Mouse (Mus musculus) limb, embryonic 12.5 days (tissue): ENCODE results near the gene Sipa1l1. TPM values are rescaled to one million over a fixed set of nuclear protein-coding genes. Genes with fewer than 3 reads are reported as not detected.

Source experiments
- ATAC-seq: fragments of 200-750 bp; cut with Nextera tagmentation; 2 replicates; pipeline ENCODE4 v1.8.0; 2017; ENCODE audit warnings: low read depth, moderate TSS enrichment; ENCODE audit not compliant: insufficient number of reproducible peaks, insufficient read depth, low FRiP score, low TSS enrichment
- H3K27ac ChIP-seq: fragments of 300-500 bp; sonication (generic); 2 replicates; pipeline ENCODE4 v1.5.1; 2016; ENCODE audit warnings: mild to moderate bottlenecking, moderate library complexity
- H3K27me3 ChIP-seq: fragments of 300-500 bp; sonication (generic); 2 replicates; pipeline ENCODE4 v1.6.1; 2016; ENCODE audit warnings: mild to moderate bottlenecking, moderate library complexity
- H3K36me3 ChIP-seq: fragments of 300-500 bp; sonication (generic); 2 replicates; pipeline ENCODE4 v1.6.1; 2016; ENCODE audit warnings: mild to moderate bottlenecking, moderate library complexity
- H3K4me1 ChIP-seq: fragments of 300-500 bp; sonication (generic); replicated peaks from 2 replicates; pipeline ENCODE4 v1.6.1; 2016
- H3K4me2 ChIP-seq: fragments of 300-500 bp; sonication (generic); 2 replicates; pipeline ENCODE4 v1.6.1; 2016; ENCODE audit warnings: mild to moderate bottlenecking, moderate library complexity
- H3K4me3 ChIP-seq: fragments of 300-500 bp; sonication (generic); replicated peaks from 2 replicates; pipeline ENCODE4 v1.5.1; 2016; ENCODE audit warnings: mild to moderate bottlenecking
- H3K9ac ChIP-seq: fragments of 300-500 bp; sonication (generic); replicated peaks from 2 replicates; pipeline ENCODE4 v1.6.1; 2016; ENCODE audit warnings: mild to moderate bottlenecking, moderate library complexity
- H3K9me3 ChIP-seq: fragments of 300-500 bp; sonication (generic); 2 replicates; pipeline ENCODE4 v1.6.1; 2016; ENCODE audit warnings: mild to moderate bottlenecking, moderate library complexity
- WGBS: fragments of 180-500 bp; shearing (Covaris S2); methylation state at CpG from one replicate; pipeline ENCODE4 v1.1.7; 2016; 5-methylcytosine and 5-hydroxymethylcytosine counted together
- polyA plus RNA-seq: library from polyadenylated mRNA; unstranded; fragments of >200 nt; fragmentation: Nextera tagmentation; extraction: Ambion mirVana; gene quantifications from 2 replicates; pipeline ENCODE4 v1.2.1, GENCODE M21; 2016

The Sipa1l1 gene
- polyA plus RNA-seq, 1 experiment from 2014 or later: 33.1 TPM

DNA sequence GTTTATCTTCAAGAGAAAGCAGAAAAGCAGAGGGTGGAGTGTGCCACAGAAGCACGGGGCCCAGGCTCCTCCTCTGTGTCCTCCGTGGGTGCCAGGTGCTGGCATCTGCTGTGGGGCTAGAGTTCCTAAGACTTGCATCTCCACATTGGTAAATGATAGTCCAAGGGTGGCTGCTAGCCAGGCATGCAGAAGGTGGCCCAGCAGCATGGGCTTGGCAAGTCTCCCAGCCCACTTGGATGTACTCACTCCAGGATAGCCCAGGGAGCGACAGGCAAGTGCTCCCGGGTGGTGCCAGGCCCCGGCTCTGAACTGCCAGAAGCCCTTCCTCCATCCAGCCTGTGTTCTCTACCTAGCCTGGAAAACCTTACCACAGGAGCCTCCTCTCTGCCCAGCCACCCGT is 239.4 kb downstream of the Sipa1l1 start:
- Histone ChIP-seq H3K4me2 (no peak overlapping the region), H3K4me3 (no peak overlapping the region), H3K36me3 (peaks cover 12% of the 10 kb centered on the region; the same call in 1 of the 2 replicates), H3K4me1 (no peaks in the 10 kb centered on the region), H3K27me3 (no peaks in the 10 kb centered on the region), H3K27ac (no peak overlapping the region), H3K9me3 (0 out of 2 replicates have a peak, but pooled peaks cover 3% of the 10 kb centered on the region), H3K9ac (no peak overlapping the region)
- WGBS: 88% methylated on average over 6 of the region's 6 CpGs
- ATAC-seq: no peak

DNA sequence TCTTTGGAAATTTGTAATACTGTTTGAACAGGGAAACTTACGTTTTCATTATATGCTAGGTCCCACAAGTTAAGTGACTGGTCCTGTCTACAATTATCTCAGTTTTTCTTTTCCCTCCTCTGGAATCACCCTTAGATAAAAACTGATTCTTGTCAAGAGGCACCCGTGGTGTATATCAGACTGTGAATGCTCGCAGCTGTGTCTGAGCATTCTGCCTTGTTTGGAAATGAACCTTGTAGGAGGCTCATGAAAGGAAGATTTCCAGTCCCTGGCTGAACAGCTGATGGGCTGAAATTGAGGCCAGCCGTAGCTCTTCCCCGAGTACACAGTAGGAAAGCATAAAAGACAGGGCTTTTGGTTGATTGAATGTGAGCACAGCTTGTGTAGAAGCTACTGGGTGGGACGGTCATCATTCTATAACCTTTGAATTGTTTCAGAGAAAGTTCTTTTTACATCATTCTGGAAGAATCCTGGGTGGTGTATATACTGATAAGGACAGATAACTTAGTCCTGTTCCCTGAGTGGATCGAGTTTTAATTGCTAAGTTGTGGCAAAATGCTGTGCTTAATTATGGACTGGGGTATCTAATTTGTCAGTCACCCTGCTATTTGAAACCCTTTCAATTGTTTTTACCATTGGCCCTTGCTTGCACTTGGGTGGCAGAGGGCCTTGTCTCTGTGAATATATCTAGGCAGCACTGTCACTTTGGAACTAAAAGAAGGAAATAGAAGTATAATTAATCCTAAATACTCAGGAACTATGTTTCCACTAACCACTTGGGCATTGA is 240.8 kb downstream of the Sipa1l1 start:
- H3K27me3 ChIP-seq: no peaks in the 10 kb centered on the region
- no peak for ATAC-seq
- H3K4me2 ChIP-seq: no peak overlapping the region
- H3K27ac ChIP-seq: no peak overlapping the region
- H3K4me1 ChIP-seq: no peaks in the 10 kb centered on the region
- H3K9ac ChIP-seq: no peak overlapping the region
- 80% methylated on average over 7 of the region's 7 CpGs for WGBS
- no peak overlapping the region for H3K4me3 ChIP-seq
- H3K9me3 ChIP-seq: 0 out of 2 replicates have a peak, but pooled peaks cover 3% of the 10 kb centered on the region
- H3K36me3 ChIP-seq: peaks cover 8% of the 10 kb centered on the region; the same call in 1 of the 2 replicates

DNA sequence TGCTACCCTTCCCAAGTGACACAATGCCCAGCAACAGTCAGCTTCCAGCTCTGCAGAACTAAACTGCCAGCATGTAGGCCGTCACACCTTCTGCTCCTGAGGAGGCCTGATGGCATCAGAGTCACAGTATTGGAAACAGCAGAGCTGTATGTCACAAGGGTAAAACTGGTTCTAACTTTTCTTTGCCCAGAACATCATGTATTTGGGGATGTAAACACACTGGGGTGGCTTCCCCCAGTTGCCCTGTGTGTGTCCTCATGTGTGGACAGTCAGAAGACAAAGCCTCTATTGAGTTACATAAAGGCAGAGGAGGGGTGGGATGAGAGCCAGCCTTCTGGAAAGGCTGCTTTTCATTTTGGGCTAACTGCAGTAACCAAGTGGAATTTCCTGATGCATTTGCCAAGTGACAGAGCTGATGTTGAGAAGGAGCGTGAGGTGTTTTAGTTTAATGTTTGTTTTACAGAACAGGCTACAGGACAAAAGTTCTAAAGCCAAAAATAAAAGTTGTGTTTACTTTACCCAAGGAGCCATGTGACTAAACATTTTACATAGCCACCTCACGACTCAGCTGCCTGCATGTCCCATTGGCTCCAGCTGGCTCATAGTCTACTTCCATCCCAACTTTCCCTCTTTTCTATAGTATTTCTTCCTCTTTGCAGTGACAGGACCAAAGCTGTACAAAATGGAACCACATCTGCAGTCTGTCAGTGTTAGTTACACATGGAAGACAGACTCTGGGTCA is 243.3 kb downstream of the Sipa1l1 start:
- Histone ChIP-seq H3K27me3 (no peaks in the 10 kb centered on the region), H3K36me3 (peaks cover 18% of the 10 kb centered on the region), H3K9me3 (0 out of 2 replicates have a peak, but pooled peaks cover 3% of the 10 kb centered on the region), H3K27ac (peak overlapping the region; percentile 35; the same call in 1 of the 2 replicates), H3K4me2 (no peak overlapping the region), H3K4me1 (no peaks in the 10 kb centered on the region), H3K4me3 (no peak overlapping the region), H3K9ac (no peak overlapping the region)
- WGBS: 70% methylated on average over 3 of the region's 3 CpGs
- no peak for ATAC-seq

DNA sequence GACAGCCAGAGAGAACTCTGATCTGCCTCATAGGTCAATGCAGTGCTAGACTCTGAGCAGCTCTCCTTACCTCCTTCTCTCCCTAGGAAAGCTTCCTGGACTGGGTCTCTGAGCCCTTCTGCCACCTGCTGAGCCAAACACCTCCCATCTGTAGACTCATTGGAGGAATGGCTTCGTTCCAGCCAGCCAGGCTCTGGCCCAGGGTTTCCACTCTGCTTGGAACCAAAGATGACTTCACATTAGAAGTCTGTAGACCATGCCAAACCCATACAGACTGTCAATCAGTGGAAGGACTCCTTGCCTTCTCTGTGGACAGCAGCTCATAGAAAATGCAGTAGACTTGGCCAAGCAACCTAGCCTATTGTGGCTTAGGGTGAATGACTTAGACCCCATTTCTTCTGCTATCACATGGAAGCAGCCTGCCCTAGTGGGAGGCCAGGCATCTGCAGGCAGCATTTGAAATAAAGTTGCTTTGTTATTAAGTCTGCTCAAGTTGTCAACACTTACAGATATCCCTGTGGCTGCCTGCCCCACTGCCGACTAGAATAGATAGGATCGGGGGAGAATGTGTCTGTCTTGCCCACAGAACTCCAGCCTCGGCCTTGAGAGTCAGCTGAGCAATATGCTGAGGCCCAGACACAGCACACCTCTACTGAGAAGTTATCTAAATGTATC is 246.7 kb downstream of the Sipa1l1 start:
- Histone ChIP-seq H3K9ac (no peak overlapping the region), H3K9me3 (0 out of 2 replicates have a peak, but pooled peaks cover 3% of the 10 kb centered on the region), H3K4me1 (no peaks in the 10 kb centered on the region), H3K4me3 (no peak overlapping the region), H3K4me2 (no peak overlapping the region), H3K27ac (no peak overlapping the region), H3K27me3 (no peaks in the 10 kb centered on the region), H3K36me3 (peaks cover 34% of the 10 kb centered on the region)
- no peak for ATAC-seq
- WGBS: 79% methylated on average over 4 of the region's 4 CpGs

DNA sequence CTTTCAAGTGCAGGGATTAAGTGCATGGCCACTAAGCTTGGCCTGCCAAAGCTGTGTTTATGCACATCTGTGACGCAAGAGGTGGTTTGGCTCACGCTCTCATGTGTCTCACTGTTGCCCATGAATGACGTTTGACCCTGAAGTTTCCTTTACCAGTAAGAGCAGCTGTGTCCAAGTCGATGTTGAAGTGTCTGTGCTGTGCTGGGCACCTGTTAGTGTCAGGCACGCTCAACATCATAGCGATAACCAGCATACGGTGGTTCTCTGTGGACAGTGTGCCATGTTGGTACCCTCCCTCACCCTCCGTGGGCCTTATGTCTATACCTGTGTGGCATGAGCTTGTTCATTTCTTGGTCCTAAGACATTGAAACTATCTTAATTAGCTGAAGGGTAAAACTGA is 249.9 kb downstream of the Sipa1l1 start:
- Histone ChIP-seq H3K4me1 (no peaks in the 10 kb centered on the region), H3K27me3 (no peaks in the 10 kb centered on the region), H3K27ac (no peak overlapping the region), H3K9me3 (no peaks in the 10 kb centered on the region), H3K4me2 (no peak overlapping the region), H3K4me3 (no peak overlapping the region), H3K36me3 (peaks cover 56% of the 10 kb centered on the region), H3K9ac (no peak overlapping the region)
- 91% methylated on average over 8 of the region's 8 CpGs for WGBS
- ATAC-seq: no peak

DNA sequence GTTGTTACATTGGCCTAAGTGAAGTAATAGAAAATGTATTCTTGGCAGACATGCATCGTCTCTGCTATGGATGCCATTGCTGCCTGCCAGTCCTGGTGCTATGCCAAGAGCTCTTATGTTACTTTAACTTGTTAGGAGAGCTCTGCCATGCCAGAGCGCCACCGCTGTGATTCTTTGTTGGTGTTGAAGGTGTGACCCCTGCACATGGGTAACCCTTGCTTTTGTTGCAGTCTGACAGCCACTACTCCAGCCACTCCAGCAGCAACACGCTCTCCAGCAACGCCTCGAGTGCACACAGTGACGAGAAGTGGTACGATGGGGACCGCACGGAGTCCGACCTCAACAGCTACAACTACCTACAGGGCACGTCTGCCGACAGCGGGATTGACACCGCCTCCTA is 255.7 kb downstream of the Sipa1l1 start:
- no peaks in the 10 kb centered on the region for H3K9me3 ChIP-seq
- H3K27me3 ChIP-seq: no peaks in the 10 kb centered on the region
- H3K9ac ChIP-seq: no peak overlapping the region
- peaks cover 72% of the 10 kb centered on the region for H3K36me3 ChIP-seq
- no peak overlapping the region for H3K27ac ChIP-seq
- ATAC-seq: no peak
- no peak overlapping the region for H3K4me2 ChIP-seq
- WGBS: 94% methylated on average over 15 of the region's 15 CpGs
- H3K4me3 ChIP-seq: no peak overlapping the region
- no peaks in the 10 kb centered on the region; the same call in 1 of the 2 replicates for H3K4me1 ChIP-seq

DNA sequence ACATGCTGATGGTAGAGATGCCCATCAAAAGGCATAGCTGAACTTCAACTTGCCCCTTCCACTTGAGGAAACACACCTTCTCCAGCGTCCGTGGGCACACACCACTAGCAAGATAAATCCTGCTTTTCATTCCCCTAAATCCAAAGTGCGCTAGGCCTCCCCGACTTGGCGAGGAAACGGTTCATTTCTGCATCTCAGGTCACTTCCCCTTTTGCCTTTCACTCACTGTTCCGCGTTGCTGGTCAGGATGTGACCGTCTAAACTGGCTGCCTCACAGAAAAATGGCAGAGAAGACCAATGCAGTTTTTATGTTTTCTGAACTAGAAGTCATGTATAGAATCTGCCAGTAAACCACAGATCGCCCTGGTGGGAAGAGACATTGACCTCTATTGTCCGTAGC is 256.7 kb downstream of the Sipa1l1 start:
- H3K27ac ChIP-seq: no peak overlapping the region
- H3K27me3 ChIP-seq: no peaks in the 10 kb centered on the region
- no peak for ATAC-seq
- WGBS: 88% methylated on average over 11 of the region's 11 CpGs
- H3K36me3 ChIP-seq: peaks cover 72% of the 10 kb centered on the region
- H3K4me1 ChIP-seq: no peaks in the 10 kb centered on the region; the same call in 1 of the 2 replicates
- H3K4me3 ChIP-seq: no peak overlapping the region
- no peak overlapping the region for H3K9ac ChIP-seq
- H3K4me2 ChIP-seq: no peak overlapping the region
- no peaks in the 10 kb centered on the region for H3K9me3 ChIP-seq

DNA sequence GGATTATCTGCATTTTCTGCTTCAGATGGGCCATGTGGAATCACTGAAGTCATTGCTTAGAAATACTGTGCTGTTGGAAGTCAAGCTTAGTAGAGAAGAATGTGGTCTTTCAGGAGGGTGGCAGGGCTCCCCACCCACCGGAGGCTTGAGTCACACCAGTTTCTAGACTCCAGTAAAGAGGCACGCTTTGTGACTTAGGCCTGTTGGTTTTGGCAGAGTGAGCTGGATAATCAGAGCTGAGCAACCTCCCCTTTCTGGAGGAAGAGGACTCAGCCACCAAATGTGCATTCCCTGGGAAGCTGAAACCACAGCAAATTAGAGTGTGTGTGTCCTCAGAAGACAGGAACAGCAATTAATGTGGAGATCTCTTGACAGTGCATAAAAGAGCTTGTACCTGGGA is 258.3 kb downstream of the Sipa1l1 start:
- H3K4me2 ChIP-seq: no peak overlapping the region
- H3K4me1 ChIP-seq: no peaks in the 10 kb centered on the region; the same call in 1 of the 2 replicates
- no peaks in the 10 kb centered on the region for H3K27me3 ChIP-seq
- H3K27ac ChIP-seq: no peak overlapping the region
- no peak overlapping the region for H3K9ac ChIP-seq
- no peak overlapping the region for H3K4me3 ChIP-seq
- peaks cover 58% of the 10 kb centered on the region for H3K36me3 ChIP-seq
- no peaks in the 10 kb centered on the region for H3K9me3 ChIP-seq
- ATAC-seq: no peak
- 82% methylated on average over 2 of the region's 2 CpGs for WGBS

DNA sequence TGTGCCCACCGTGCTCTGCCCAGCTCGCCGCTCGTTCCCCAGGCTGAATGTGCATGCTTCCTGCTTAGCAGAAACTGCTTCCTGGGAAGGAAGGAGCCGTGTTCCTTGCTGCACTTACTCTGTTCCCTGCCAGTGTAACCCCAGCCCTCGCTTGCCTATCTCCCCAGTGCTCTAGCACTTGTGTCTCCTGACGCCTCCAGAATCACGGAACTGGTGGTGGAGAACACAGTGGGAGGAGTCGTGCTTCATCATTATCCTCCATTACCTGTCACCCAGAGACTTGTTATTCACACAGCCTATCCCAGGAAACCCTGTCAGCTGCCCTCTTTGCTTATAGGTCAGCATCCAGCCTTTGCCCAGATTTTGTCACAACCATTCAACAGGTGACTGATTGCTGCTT is 259.3 kb downstream of the Sipa1l1 start:
- H3K4me1 ChIP-seq: no peaks in the 10 kb centered on the region; the same call in 1 of the 2 replicates
- no peak overlapping the region for H3K27ac ChIP-seq
- peaks cover 57% of the 10 kb centered on the region for H3K36me3 ChIP-seq
- no peak overlapping the region for H3K4me3 ChIP-seq
- ATAC-seq: no peak
- H3K4me2 ChIP-seq: no peak overlapping the region
- no peaks in the 10 kb centered on the region for H3K27me3 ChIP-seq
- 85% methylated on average over 9 of the region's 9 CpGs for WGBS
- H3K9ac ChIP-seq: no peak overlapping the region
- no peaks in the 10 kb centered on the region for H3K9me3 ChIP-seq

DNA sequence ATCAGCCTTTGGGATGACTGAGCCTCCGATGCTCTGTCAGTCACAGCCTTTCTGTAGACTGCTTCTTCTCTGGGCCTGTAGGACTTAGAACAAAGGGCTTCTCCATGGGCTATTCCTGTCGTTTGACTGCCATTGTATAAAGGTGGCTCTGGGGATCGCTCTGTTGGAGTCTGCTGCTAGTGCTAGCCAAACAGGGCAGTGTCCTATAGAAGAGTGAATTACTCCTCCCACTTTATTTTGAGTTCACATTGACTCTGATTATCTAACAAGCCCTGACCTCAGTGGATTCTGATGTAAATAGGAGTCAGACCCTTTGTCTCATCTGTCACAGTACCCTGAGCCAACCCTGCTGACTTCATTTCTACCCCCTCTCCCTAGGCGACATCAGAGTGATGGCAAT is 264.2 kb downstream of the Sipa1l1 start:
- H3K9me3 ChIP-seq: no peaks in the 10 kb centered on the region
- H3K4me1 ChIP-seq: no peaks in the 10 kb centered on the region
- no peak overlapping the region for H3K4me2 ChIP-seq
- WGBS: 86% methylated on average over 4 of the region's 4 CpGs
- no peak overlapping the region for H3K27ac ChIP-seq
- no peaks in the 10 kb centered on the region for H3K27me3 ChIP-seq
- ATAC-seq: no peak
- H3K36me3 ChIP-seq: peaks cover 64% of the 10 kb centered on the region
- no peak overlapping the region for H3K9ac ChIP-seq
- H3K4me3 ChIP-seq: no peak overlapping the region

DNA sequence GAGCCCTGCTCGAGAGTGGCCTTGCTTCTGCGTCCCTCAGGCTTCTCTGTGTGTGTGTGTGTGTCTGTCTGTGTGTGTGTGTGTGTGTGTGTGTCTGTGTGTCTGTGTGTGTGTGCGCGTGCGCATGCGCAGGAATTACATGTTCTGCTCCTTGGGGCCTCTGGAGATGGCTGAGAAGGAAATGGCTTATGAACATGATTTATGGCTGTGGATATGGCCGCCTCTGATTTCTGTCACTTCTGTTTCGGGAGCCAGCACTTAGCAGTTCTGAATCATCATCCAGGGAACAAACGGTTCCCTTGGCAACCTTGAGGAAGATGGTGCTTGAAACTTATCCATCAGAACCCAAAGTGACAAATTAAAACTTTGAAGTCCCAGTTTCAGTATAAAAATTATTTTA is 265.5 kb downstream of the Sipa1l1 start:
- 89% methylated on average over 9 of the region's 9 CpGs for WGBS
- Histone ChIP-seq H3K27me3 (no peaks in the 10 kb centered on the region), H3K4me1 (no peaks in the 10 kb centered on the region), H3K4me3 (no peak overlapping the region), H3K36me3 (peaks cover 65% of the 10 kb centered on the region), H3K4me2 (no peak overlapping the region), H3K27ac (no peak overlapping the region), H3K9me3 (no peaks in the 10 kb centered on the region), H3K9ac (no peak overlapping the region)
- ATAC-seq: no peak
